Mouse (Mus musculus): Measurements from ENCODE around the gene Akr1cl. TPM values are rescaled to one million over a fixed set of nuclear protein-coding genes. Genes with fewer than 3 reads are reported as not detected.

Gene Akr1cl
- polyA plus RNA-seq, 1 experiment from 2014 or later, result 0.11 TPM

- H3K4me3 ChIP-seq (ENCODE audit: low read depth, low read length), result no peak overlapping the region
Observed at GRCm38 (mm10) chr1:64975346-64975745, 57.2 kb downstream of the Akr1cl start.

GRCm38 (mm10) chr1:64970685-64971084 is 61.9 kb downstream of the Akr1cl start:
- Histone ChIP-seq H3K4me2 (no peak overlapping the region), H3K9me3 (ENCODE audit: control insufficient read depth, low read length) (no peaks in the 10 kb centered on the region), H3K27ac (ENCODE audit: low read depth, low read length) (no peak overlapping the region), H3K9ac (ENCODE audit: low read length) (no peak overlapping the region), H3K27me3 (ENCODE audit: control insufficient read depth, insufficient read depth, low read length) (no peaks in the 10 kb centered on the region), H3K36me3 (ENCODE audit: control insufficient read depth, insufficient read depth, low read length) (no peaks in the 10 kb centered on the region), H3K4me3 (ENCODE audit: low read depth, low read length) (no peak overlapping the region), H3K4me1 (ENCODE audit: control insufficient read depth, insufficient read depth, low read length) (peaks cover 4% of the 10 kb centered on the region)
- DNase-seq (ENCODE audit: low spot score, missing footprints) (no peak), ATAC-seq (ENCODE audit: low FRiP score) (no peak)
- 81% methylated on average over 5 of the region's 5 CpGs for WGBS

More at GRCm38 (mm10) chr1:64975346-64975745, 57.2 kb downstream of the Akr1cl start:
- H3K9me3 ChIP-seq (ENCODE audit: control insufficient read depth, low read length), result no peaks in the 10 kb centered on the region
- H3K27ac ChIP-seq (ENCODE audit: low read depth, low read length), result no peak overlapping the region
- ATAC-seq (ENCODE audit: low FRiP score), result peak; percentile 71
- no peaks in the 10 kb centered on the region for H3K36me3 ChIP-seq (ENCODE audit: control insufficient read depth, insufficient read depth, low read length)
- peak overlapping the region; percentile 3; the same call in 1 of the 2 replicates for H3K9ac ChIP-seq (ENCODE audit: low read length)
- H3K4me1 ChIP-seq (ENCODE audit: control insufficient read depth, insufficient read depth, low read length), result peaks cover 7% of the 10 kb centered on the region
- H3K4me2 ChIP-seq, result peak overlapping the region; percentile 12; the same call in 1 of the 2 replicates
- H3K27me3 ChIP-seq (ENCODE audit: control insufficient read depth, insufficient read depth, low read length), result no peaks in the 10 kb centered on the region
- peak; percentile 93 for DNase-seq (ENCODE audit: low spot score, missing footprints)
- 12% methylated on average over 7 of the region's 7 CpGs for WGBS

Other genes starting within 250 kb of the Akr1cl start
- 5.6 and 5.9 TPM in 2 replicates for gene Plekhm3, start 75.9 kb downstream of the Akr1cl start, polyA plus RNA-seq (2014; fragmentation: Nextera tagmentation; extraction: Ambion mirVana)
- gene Cryge, start 18.4 kb upstream of the Akr1cl start, polyA plus RNA-seq (2014; fragmentation: Nextera tagmentation; extraction: Ambion mirVana), result 0.65 and 0.74 TPM in 2 replicates
- not detected in 2 replicates for gene Crygd, start 30.7 kb upstream of the Akr1cl start, polyA plus RNA-seq (2014; fragmentation: Nextera tagmentation; extraction: Ambion mirVana)
- gene Crygc, start 40.9 kb upstream of the Akr1cl start, polyA plus RNA-seq (2014; fragmentation: Nextera tagmentation; extraction: Ambion mirVana), result 0.39 TPM in 1 of 2 replicates, not detected in the other
- not detected in 2 replicates for gene Crygb, start 49.5 kb upstream of the Akr1cl start, polyA plus RNA-seq (2014; fragmentation: Nextera tagmentation; extraction: Ambion mirVana)
- gene Cryga, start 70.6 kb upstream of the Akr1cl start, polyA plus RNA-seq (2014; fragmentation: Nextera tagmentation; extraction: Ambion mirVana), result not detected in 2 replicates
- not detected in 2 replicates for gene Gm28845, start 86.8 kb upstream of the Akr1cl start, polyA plus RNA-seq (2014; fragmentation: Nextera tagmentation; extraction: Ambion mirVana)
- gene D630023F18Rik, start 90.5 kb upstream of the Akr1cl start, polyA plus RNA-seq (2014; fragmentation: Nextera tagmentation; extraction: Ambion mirVana), result 0.22 TPM in 1 of 2 replicates, not detected in the other
- 433 and 472 TPM in 2 replicates for gene Idh1, start 153.7 kb upstream of the Akr1cl start, polyA plus RNA-seq (2014; fragmentation: Nextera tagmentation; extraction: Ambion mirVana)
- 17.1 and 20.1 TPM in 2 replicates for gene Pikfyve, start 153.9 kb upstream of the Akr1cl start, polyA plus RNA-seq (2014; fragmentation: Nextera tagmentation; extraction: Ambion mirVana)
- 0.17 TPM in 1 of 2 replicates, not detected in the other for gene Pth2r, start 249.3 kb upstream of the Akr1cl start, polyA plus RNA-seq (2014; fragmentation: Nextera tagmentation; extraction: Ambion mirVana)